Mouse (Mus musculus) Patski (cell line): ENCODE results near the gene Vcp. TPM values are rescaled to one million over a fixed set of nuclear protein-coding genes. Genes with fewer than 3 reads are reported as not detected.

Experiments
- ATAC-seq: fragments of 100-300 bp; one replicate; pipeline ENCODE4 v1.8.0; 2021
- CTCF ChIA-PET: fragments of 350-600 bp; sonication (Branson Sonifier 250); formaldehyde crosslinking; loops from one replicate; lab custom pipeline; 2022; ENCODE audit warnings: inconsistent platforms; lab: Charles Lee
- POLR2A ChIA-PET: fragments of 350-600 bp; sonication (Branson Sonifier 250); formaldehyde crosslinking; loops from one replicate; lab custom pipeline; 2022; ENCODE audit warnings: antibody characterized with exemption, inconsistent platforms; lab: Charles Lee
- DNase-seq: peaks from one replicate; pipeline ENCODE4 v3.0.0-alpha.2; 2011; ENCODE audit warnings: low read depth, low spot score
- H3K27me3 ChIP-seq: fragments of 371-371 bp; one replicate; pipeline ENCODE4 v1.5.1; 2021
- CTCF ChIP-seq: fragments of 100-300 bp; IDR thresholded peaks from one replicate; pipeline ENCODE4 v1.5.1; 2021
- in situ Hi-C: fragments of 300-500 bp; cut with MboI; formaldehyde crosslinking; loops from 3 replicates; pipeline ENCODE4 v1.11.1; 2018; ENCODE audit warnings: low pct_unique_long_range_greater_than_20kb, mixed read lengths
- polyA plus RNA-seq: library from polyadenylated mRNA; unstranded; gene quantifications from one replicate; pipeline ENCODE4 v1.2.3, GENCODE M21; 2021

Vcp gene
- polyA plus RNA-seq, 1 experiment from 2014 or later, result 283 TPM

DNA sequence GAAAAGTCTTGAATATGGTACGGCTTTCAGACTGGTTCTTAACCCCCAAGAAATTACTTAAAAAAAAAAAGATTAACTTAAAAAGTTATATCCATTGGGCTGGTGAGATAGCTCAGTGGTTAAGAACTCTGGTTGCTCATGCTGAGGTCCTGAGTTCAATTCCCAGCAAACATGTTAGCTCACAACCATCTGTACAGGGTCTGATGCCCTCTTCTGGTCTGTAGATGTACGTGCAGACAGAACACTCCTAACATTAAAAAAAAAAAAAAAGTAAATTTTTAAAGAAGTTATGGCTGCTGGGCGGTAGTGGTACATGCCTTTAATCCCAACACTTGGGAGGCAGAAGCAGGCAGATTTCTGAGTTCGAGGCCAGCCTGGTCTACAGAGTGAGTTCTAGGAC lies 22.2 kb downstream of the Vcp start:
- no peak for ATAC-seq
- no peak for DNase-seq
- CTCF ChIA-PET, result interaction anchor here (0.8 to 2.8 kb wide), 4 partner anchors 11 to 15 kb away, joined by 4 to 12 read pairs (median 6); no protein-coding TSS in a partner anchor
- peak; percentile 26 for TF ChIP-seq CTCF
- POLR2A ChIA-PET, result interaction anchor here (0.8 kb wide), 1 partner anchor 42 kb away, joined by 3 read pairs; no protein-coding TSS in a partner anchor
- H3K27me3 ChIP-seq, result no peaks in the 10 kb centered on the region
- in situ Hi-C loops, result no loop called here

DNA sequence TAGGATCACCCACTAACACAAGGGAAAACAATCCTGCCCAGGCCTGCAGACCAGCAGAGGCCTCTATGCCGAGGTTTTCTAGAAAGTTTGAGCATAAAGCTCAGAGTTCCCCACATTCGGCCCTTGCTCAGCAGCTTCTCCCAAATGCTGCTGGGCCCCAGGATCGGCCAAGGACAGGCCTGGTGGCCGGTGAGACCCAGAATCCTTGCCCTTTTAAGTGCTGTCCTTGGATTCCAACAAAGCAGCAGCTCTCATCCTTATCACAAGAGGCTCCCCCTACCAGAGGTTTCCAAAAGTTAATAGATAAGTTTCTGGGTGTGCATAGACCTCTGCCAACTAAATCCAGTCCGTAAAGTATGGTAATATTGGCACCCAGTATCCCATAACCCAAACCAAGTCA lies 26.4 kb downstream of the Vcp start:
- no peak for ATAC-seq
- ChIA-PET CTCF (interaction anchor here (1.7 to 3.3 kb wide), 2 partner anchors 11 to 13 kb away, joined by 8 to 13 read pairs; no protein-coding TSS in a partner anchor), POLR2A (interaction anchor here (0.7 kb wide), 1 partner anchor 25 kb away, joined by 4 read pairs; no protein-coding TSS in a partner anchor)
- no peak for DNase-seq
- in situ Hi-C loops, result no loop called here
- no peak for TF ChIP-seq CTCF
- H3K27me3 ChIP-seq, result no peaks in the 10 kb centered on the region

DNA sequence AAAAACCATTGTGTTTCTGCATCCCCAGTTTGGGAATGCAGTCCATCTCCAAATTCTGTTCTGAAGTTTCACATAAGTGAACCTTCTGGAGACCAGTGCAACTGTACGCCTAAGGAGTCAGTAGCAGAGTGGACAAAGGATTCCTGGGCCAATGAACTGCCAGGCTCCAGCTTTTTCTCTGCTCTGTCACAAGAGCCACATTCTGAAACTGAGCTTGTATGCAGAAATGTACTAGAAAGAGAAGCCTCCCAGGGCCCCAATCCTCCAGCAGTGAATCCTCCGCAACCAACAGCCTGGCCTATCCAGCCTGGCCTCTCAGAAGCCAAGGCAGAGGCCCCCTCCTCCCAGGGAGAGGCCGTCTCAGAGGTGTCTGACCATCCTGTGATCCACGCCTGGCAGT lies 27.4 kb downstream of the Vcp start:
- ChIA-PET CTCF (interaction anchor here (1.7 to 3.3 kb wide), 2 partner anchors 10 to 12 kb away, joined by 8 to 13 read pairs; no protein-coding TSS in a partner anchor), POLR2A (no interaction called here)
- ATAC-seq (no peak), DNase-seq (no peak)
- no peak for TF ChIP-seq CTCF
- in situ Hi-C loops, result no loop called here
- no peaks in the 10 kb centered on the region for H3K27me3 ChIP-seq

DNA sequence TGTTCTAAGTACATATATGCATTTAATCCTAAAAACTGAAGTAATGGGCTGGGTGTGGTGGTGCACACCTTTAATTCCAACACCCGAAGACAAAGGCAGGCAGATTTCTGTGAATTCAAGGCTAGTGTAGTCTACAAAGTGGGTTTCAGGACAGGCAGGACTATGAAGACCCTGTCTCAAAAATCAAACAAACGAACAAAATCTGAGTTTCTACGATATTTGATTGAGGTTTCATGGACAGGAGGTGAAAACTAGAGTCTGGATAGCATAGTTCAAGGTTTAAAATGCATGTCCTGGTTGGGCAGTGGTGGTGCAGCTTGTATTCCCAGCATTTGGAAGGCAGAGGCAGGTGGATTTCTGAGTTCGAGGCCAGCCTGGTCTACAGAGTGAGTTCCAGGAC lies 31.0 kb downstream of the Vcp start, which contains the start of gene 1700022I11Rik:
Gene 1700022I11Rik, plus strand, starts transcription at position 301 of the 400 bp plus-strand sequence.
- no peaks in the 10 kb centered on the region for H3K27me3 ChIP-seq
- POLR2A ChIA-PET, result no interaction called here
- no peak for ATAC-seq
- DNase-seq, result no peak
- in situ Hi-C loops, result no loop called here
- CTCF ChIA-PET, result no interaction called here
- no peak for TF ChIP-seq CTCF

DNA sequence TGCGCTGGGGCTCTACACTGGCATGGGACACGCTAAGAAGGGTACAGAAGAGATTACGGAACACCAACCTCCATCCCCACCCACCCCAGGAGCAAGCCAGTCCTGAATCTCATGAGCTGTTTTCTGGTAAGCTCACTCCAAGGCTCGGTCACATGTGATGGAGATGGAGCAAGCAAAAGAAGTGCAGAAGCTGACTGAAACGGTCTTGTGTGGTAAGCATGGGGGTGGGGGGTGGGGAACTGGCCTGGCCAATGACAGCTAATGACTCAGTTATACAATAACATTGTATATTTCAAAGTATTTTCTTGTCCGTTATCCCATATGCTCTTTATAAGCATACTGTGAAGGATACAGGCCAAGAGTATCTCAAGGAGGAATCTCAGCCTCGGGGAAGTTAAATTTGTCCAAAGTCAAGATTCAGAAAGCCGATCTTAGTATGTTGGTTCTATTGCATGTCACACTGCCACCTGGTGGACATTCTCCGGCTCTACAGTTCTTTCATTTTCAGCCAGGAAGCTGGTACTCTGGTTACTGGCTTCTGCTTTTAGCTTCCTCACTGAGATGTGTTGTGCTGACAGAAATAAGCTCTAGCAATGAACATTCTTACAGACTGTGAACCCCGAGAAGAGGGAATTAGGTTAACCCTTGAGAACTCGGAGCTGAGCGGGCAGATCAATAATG lies 35.1 kb downstream of the Vcp start:
- ATAC-seq, result peak; percentile 47
- TF ChIP-seq CTCF, result peak; percentile 60
- ChIA-PET CTCF (interaction anchor here (0.9 to 3.6 kb wide), 4 partner anchors 10 to 83 kb away, joined by 3 to 15 read pairs (median 6); no protein-coding TSS in a partner anchor), POLR2A (no interaction called here)
- H3K27me3 ChIP-seq, result no peaks in the 10 kb centered on the region
- in situ Hi-C loops, result no loop called here
- no peak for DNase-seq

DNA sequence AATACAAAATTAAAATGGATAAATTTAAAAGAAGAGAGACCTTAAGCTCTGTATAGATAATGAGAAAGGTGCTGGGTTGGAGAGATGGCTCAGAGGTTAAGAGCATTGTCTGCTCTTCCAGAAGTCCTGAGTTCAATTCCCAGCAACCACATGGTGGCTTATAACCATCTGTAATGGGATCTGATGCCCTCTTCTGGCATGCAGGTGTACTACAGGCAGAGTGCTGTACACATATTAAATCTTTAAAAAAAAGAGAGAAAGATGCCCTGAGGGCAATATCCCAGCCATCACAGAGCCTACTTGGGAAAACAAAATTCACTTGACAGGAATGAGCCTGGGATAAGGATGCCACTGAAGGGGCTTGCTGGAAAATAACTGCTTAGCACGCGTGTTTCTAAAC lies 36.8 kb downstream of the Vcp start:
- TF ChIP-seq CTCF, result peak; percentile 54
- no peak for DNase-seq
- in situ Hi-C loops, result loop anchor here (5.0 kb wide), 1 partner anchor 86 kb away; no protein-coding TSS in a partner anchor
- POLR2A ChIA-PET, result no interaction called here
- CTCF ChIA-PET, result interaction anchor here (1.2 to 3.1 kb wide), 7 partner anchors 9 to 21 kb away, joined by 3 to 25 read pairs (median 8); partner anchors contain the start of gene Dnajb5
- no peaks in the 10 kb centered on the region for H3K27me3 ChIP-seq
- no peak for ATAC-seq

DNA sequence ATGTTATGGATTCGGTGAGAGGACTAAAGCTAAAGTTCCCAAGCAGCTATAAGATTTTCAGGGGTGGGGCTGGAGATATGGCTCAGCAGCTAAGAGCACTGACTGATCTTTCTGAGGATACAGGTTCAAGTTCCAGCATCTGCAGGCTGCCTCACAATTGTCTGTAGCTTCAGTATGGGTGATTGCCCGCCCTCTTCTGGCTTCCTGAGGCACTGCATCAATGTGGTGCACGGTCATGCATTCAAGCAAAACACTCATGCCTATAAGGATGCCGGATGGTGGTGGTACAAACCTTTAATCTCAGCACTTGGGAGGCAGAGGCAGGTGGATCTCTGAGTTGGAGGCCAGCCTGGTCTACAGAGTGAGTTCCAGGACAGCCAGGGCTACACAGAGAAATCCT lies 38.7 kb downstream of the Vcp start:
- in situ Hi-C loops, result loop anchor here (5.0 kb wide), 1 partner anchor 84 kb away; no protein-coding TSS in a partner anchor
- TF ChIP-seq CTCF, result peak; percentile 68
- DNase-seq, result no peak
- CTCF ChIA-PET, result interaction anchor here (0.8 to 3.1 kb wide), 6 partner anchors 10 to 83 kb away, joined by 3 to 25 read pairs (median 10); partner anchors contain the start of gene Dnajb5
- no peaks in the 10 kb centered on the region for H3K27me3 ChIP-seq
- POLR2A ChIA-PET, result no interaction called here
- no peak for ATAC-seq

DNA sequence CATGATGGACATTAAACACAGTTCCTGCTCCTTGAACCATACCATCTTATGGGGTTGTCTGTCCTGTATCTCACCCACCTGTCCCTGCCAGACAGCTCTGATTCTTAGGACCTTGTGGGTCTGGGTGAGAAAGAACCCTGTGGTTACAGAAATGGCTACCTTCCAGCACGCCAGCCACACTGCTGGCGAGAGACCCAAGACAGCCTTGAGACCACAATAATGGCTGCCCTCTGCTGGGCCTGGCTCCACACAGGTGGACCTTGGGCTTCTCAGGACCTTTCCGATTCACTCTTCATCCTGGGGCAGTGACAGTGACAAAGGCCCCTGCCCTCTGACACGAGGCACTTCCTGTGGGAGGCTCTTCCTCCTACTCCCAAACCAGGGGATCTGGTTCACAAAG lies 40.9 kb downstream of the Vcp start:
- ATAC-seq, result no peak

DNA sequence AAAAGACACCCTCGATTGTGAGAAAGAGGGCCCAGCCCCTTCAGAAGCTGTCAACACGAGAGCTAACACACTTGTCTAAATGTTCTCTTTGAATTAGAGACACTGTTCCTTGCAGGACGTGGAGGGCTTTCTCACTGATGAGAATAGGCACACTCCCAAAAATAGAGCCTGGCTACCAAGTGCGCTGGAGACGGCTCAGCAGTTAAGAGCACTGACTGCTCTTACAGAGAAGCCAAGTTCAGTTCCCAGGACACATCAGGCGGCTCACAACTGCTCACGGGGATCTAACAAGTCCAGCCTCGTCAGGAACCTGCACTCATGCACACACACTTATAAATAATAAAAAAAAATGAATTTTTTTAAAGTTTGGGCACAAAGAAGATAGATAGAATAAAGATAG lies 41.4 kb downstream of the Vcp start:
- no peaks in the 10 kb centered on the region for H3K27me3 ChIP-seq
- TF ChIP-seq CTCF, result no peak
- ChIA-PET POLR2A (no interaction called here), CTCF (interaction anchor here (0.8 kb wide), 1 partner anchor 13 kb away, joined by 3 read pairs; no protein-coding TSS in a partner anchor)
- no peak for DNase-seq
- ATAC-seq, result no peak
- in situ Hi-C loops, result no loop called here

More for the DNA sequence above, 40.9 kb downstream of the Vcp start:
- no peaks in the 10 kb centered on the region for H3K27me3 ChIP-seq
- no peak for DNase-seq
- TF ChIP-seq CTCF, result no peak
- in situ Hi-C loops, result no loop called here
- ChIA-PET POLR2A (no interaction called here), CTCF (no interaction called here)

DNA sequence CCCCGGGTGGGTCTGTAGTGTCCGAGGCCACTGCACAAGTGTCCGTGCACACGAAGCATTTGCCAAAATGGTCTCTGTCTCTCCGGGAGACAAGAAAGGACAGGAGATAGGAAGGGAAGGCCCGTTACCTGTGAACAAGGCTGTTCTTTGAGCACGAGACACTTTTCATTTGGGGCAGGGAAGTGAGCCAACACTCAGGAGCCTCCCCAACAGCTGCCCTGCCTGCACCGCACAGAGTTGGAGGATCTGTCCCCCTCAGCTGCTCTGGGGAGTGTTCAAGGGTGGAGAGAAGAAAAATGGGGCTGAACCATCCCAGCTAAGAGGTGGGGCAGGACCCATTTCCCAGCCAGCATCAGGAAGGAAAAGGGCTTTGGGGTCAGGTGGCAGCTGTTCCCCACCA lies 42.3 kb downstream of the Vcp start:
- ChIA-PET CTCF (no interaction called here), POLR2A (no interaction called here)
- ATAC-seq (no peak), DNase-seq (no peak)
- H3K27me3 ChIP-seq, result no peaks in the 10 kb centered on the region
- TF ChIP-seq CTCF, result no peak
- in situ Hi-C loops, result no loop called here

DNA sequence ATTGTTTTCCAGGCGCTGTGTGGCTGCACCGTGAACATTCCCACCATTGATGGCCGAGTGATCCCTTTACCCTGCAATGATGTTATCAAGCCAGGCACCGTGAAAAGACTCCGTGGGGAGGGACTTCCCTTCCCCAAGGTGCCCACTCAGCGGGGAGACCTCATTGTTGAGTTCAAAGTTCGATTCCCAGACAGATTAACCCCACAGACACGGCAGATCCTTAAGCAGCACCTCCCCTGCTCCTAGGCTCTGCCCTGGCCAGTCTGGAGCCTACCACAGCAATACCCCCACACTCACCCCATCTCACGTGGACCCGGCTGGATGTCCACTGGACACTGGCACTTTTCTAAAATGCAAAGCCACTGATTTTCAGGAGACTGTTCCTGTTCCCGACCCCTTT lies 43.0 kb downstream of the Vcp start:
- no peak for TF ChIP-seq CTCF
- DNase-seq (no peak), ATAC-seq (no peak)
- ChIA-PET POLR2A (no interaction called here), CTCF (no interaction called here)
- no peaks in the 10 kb centered on the region for H3K27me3 ChIP-seq
- in situ Hi-C loops, result no loop called here
